Mouse (Mus musculus): ENCODE measurements at regions not wholly inside any gene's neighbourhood (a gene's known extent, or its start where the extent isn't known, plus 50 kb on each side); places are given as distances from the start of the nearest gene placed in this dataset.

DNA sequence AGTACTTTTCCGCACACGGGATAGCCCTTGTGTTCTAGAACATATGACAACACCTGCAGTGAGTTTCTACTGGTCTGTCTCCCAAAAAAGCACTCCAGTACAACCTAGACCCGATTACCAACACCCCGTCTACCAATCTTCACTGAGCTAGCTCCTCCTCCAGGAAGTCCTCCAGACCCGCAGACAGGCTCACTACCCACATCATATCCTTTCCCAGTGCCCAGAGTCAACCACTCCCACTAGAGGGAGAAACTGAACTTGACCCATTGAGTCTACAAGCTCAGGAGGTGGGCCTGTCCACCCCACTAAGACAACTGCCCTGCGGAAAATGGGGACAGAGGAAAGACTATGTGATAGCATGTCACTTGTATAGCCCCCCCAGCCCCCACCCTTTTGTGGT lies 51.2 kb upstream of the Ppp1r26 start:
- no peaks in the 10 kb centered on the region for H3K9me3 ChIP-seq (ENCODE audit: control insufficient read depth, low read length)
- H3K9ac ChIP-seq (ENCODE audit: low read length): no peak overlapping the region
- H3K27ac ChIP-seq (ENCODE audit: low read length): no peak overlapping the region
- H3K36me3 ChIP-seq (ENCODE audit: control insufficient read depth, insufficient read depth, low read length): no peaks in the 10 kb centered on the region
- no peak overlapping the region for H3K4me3 ChIP-seq (ENCODE audit: low read length)
- no peak for ATAC-seq (ENCODE audit: low read depth)
- no peaks in the 10 kb centered on the region for H3K4me1 ChIP-seq (replicated peaks; ENCODE audit: control insufficient read depth, insufficient read depth, low read length)
- no peak overlapping the region for H3K4me2 ChIP-seq (ENCODE audit: low read depth, low read length)
- H3K27me3 ChIP-seq (ENCODE audit: control insufficient read depth, insufficient read depth, low read depth, low read length): no peaks in the 10 kb centered on the region
- 73% methylated on average over 6 of the region's 6 CpGs for WGBS

Data from lung, embryonic 16.5 days (tissue).